Mouse (Mus musculus) E14TG2a.4 (cell line): Measurements from ENCODE around the gene Cacna1d.

Source experiments
- CTCF ChIP-seq: conservative IDR thresholded peaks from 2 replicates; pipeline ENCODE4 v1.5.1; 2014; ENCODE audit warnings: low read length
- POU5F1 ChIP-seq: IDR thresholded peaks from 2 replicates; pipeline ENCODE4 v1.6.1; 2014; ENCODE audit warnings: low read length, borderline replicate concordance

GRCm38 (mm10) chr14:30124951-30125690 lies 366.1 kb downstream of the Cacna1d start:
- TF ChIP-seq CTCF, result no peak
- TF ChIP-seq POU5F1, result no peak
